Mouse (Mus musculus): Measurements from ENCODE around the gene Gcc2. TPM values are rescaled to one million over a fixed set of nuclear protein-coding genes. Genes with fewer than 3 reads are reported as not detected.
"Not testable (repeated sequence)": the region's sequence is repeated elsewhere in the genome, so short reads cannot be mapped to it uniquely, and the experiment has no call there.

Gcc2 gene
- polyA plus RNA-seq, 2 experiments from 2014 or later, result 62.5 to 73.9 TPM

DNA sequence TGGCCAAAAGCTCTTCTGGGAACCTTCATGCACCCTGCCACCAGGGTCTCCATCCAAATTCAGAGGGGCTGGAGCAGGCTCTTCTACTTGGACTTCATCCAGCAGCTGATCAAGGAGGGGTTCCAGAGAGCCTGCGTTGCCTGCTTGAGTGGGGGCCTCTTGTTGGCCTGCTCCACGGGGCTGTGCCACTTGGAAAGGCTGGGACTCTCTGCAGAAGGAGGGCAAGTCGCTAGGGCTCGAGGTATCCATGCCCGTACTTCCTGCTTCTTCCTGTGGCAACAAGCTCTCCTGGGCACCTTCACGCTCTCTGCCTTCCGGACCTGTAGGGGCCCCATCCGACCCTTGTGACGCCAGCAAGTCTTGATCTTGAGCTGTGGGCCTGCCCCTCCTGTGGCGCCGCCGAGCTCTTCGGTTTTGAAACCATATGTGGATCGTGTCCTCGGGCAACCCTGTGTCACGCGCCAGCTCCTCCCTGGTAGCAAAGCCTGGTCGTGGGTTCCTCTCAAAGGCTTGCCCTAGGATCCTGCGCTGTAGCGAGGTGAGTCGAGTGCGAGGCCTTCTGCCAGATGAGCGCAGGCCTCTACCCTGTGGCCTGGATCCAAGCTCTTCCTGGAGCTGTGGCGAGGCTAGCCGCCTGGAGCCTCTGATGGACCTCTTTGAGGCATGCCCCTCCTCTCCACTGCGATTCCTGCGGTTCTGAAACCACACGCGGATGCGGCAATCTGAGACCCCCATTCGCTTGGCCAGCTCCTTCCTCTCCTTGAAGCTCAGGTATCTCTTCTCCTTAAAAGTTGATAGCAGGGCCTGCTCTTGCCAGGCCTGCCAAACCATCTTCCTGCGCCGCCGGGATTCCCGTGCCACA is 23.3 kb upstream of the Gcc2 start:
- ATAC-seq, result peak; percentile 36

DNA sequence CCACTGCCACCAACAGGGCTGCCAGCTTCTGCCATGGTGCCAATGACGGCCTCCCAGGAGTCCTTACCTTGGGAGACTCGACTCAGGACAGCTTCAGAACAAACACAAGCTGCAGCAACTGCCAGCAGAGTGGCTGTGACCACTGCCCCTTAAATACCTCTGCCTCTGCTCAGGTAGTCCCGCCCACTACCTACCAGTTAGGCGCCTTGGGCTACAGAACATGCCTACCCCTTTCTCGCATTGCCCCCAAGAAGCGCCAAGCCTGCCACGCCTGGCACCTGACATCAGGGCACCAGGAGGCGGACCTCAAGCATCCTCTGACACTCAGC is 22.7 kb upstream of the Gcc2 start, which contains the start of gene Duxf3:
TSS of gene Duxf3 (minus strand) at position 35 of the 329 bp plus-strand sequence.
- ATAC-seq, result not testable (repeated sequence)

DNA sequence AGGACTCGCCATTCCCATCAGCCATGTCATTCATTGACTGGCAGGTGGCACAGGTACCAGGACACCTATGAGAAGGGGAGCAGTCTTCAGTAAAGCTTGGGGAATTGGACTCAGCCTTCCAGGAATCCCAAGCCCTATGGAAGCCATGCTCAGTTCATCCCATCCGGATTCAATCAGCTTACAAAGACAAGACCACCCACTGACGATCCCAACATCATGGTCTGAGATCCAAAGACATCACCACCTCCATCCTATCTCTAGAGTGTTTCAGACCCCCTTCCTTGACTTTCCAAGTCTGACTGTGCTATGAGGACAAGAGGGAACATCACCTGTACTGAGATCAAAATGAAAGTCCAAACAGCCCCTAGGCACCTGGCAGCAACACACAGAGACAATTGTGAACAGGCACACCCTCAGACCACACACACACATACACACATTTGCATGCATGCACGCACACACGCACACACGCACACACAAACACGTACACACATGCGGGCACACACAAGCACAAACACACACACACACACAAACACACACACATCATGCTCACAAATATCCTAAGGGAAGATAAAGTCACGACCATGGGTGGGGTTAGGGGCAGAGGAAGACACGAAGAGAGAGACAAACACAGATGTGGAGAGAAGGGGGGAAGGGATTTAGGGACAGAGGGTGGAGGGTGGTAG is 22.1 kb upstream of the Gcc2 start:
- peak; percentile 22 for ATAC-seq

DNA sequence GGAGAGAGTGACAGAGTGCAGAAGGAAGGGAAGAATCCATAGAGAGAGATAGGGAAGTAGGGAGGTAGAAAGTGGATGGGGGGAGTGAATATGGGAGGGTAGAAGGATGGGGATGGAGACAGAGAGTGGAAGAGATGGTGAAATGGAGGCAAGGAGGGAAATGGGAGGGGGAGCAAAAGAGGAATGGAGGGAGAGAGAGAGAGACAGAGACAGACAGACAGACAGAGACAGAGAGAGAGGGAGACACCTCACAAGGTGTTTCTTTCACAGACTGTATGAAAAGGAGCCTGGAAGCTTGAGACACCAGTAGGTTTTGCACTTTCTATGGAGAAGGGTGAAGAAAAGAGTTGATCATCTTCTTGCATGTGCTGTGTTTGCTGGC is 21.6 kb upstream of the Gcc2 start:
- ATAC-seq, result not testable (repeated sequence)

DNA sequence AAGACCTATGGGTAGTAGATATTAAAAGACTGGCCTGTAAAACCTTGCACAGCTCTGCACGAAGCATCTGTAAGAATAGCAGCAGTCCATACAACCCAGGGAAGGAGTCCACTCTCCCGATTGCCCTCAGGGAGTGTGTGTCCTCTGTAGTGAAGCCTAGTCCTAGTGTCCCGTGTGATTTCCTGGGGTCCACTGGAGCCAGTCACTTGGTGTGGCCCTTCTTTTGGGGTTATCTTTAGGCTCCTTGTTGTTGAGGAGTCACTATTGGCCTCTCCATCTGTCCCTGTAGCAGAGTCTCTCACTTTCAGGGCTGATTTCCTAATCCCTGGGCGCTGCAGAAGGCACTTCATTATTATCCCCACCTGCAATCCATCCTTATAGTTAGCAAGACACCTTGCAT is 20.3 kb upstream of the Gcc2 start:
- not testable (repeated sequence) for ATAC-seq

DNA sequence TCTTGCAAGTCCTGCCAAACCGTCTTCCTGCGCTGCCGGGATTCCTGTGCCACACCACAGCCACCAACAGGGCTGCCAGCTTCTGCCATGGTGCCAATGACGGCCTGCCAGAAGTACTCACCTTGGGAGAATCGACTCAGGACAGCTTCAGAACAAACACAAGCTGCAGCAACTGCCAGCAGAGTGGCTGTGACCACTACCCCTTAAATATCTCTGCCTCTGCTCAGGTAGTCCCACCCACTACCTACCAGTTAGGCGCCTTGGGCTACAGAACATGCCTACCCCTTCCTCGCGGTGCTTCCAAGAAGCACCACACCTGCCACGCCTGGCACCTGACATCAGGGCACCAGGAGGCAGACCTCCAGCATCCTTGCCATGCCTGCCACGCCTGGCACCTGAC is 18.7 kb upstream of the Gcc2 start, which contains the start of gene Gm4981:
TSS of gene Gm4981 (minus strand) at position 89 of the 400 bp plus-strand sequence.
- no peak for ATAC-seq

DNA sequence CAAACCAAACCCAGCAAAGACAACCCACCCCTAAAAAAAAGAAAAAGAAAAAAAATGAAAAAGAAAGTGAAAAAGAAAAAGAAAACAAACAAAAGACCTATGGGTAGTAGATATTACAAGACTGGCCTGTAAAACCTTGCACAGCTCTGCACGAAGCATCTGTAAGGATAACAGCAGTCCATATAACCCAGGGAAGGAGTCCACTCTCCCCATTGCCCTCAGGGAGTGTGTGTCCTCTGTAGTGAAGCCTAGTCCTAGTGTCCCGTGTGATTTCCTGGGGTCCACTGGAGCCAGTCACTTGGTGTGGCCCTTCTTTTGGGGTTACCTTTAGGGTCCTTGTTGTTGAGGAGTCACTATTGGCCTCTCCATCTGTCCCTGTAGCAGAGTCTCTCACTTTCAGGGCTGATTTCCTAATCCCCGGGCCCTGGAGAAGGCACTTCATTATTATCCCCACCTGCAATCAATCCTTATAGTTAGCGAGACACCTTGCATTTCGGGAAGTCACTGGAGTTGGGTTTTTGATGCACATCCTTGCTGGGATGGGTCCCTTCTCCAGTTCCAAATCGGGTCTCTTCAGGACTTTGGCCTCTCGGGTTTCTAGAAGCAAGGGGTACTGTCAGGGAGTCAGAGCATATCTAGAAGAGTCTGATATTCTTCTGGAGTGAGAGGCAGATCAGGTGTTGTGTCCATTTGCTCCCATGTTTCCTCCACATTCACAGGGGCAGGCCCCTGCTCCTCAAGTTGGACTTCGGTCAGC is 16.1 kb upstream of the Gcc2 start:
- not testable (repeated sequence) for ATAC-seq

DNA sequence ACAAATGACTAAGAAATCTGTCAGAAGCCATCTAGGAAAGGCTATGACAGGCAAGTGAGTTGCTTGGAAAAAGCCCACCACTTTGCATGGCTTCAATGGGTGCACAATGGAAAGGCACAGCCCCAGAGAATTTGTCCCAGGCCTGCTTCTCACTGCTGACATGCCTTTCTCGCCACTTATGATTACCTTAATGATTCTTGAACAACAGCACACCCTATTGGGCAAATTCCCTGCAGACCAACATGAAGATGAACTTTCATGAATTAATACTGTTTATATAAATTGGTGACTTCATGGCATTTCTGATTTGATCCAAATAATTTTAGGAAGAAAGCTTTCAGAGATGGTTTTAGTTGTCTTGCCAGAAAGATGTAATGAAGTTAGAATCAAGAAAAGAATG is 5.8 kb upstream of the Gcc2 start:
- no peak for ATAC-seq

DNA sequence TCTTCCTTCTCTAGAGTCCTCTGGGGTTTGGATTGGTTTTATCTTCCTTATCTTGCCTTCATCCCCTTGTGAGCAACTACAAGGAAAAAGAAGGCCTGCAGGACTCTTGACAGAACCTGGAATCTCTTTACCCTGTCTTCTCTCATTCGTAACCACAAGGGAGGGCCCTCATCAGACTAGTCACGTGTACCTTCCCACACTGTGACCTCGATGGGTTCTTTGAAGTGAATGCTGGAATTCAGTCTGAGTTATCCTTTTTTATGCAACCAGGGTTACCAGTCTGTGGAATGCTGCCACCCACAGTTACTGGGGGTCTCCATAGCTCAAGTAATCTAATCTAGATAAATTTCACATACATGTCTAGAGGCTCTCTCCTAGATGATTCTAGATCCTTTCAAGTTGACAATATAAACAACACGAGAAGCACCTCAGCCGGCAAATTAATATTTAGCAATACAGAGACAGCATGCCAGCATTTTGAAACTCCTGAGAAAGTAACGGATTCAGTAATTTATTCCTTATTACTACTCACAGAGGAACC is 592 bp upstream of the Gcc2 start:
- no peak for ATAC-seq

DNA sequence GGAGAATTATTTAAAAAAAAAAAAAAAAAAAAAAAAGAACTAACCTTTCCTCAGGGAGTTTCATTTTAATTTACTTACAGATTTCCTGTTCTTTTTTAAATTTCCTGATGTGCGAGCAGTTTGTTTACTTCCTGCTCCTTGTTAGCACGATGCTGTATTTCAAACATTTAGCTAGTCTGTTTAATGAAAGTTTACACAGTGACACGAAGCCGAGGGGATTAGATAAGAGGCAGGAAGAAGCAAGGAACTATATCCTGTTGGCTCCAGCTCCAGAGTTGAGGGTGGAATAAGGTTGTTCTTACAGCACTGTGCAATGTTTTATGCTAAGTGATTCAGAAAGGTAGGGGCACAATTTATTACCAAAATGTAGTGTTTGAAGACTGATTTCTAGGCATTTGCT is 657 bp downstream of the Gcc2 start:
- ATAC-seq, result no peak

DNA sequence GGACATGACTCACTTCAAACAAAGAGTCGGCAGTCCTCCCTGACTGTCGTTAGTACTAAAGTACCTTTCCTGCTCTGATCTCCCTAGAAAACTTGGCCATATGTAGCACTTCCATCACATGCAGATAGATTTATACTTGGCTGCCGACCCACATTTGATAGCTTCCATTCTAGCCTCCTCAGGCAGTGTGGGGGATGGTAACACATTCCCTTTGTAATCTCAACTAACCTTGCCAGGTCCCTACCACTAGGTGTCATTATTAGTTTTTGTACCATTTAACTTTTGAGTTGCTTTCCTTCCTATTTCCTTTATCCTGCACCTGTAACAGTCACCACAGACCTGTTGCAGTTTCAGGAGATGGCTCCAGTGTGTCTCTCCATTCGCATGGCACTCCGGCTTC is 3.2 kb downstream of the Gcc2 start:
- ATAC-seq, result no peak

DNA sequence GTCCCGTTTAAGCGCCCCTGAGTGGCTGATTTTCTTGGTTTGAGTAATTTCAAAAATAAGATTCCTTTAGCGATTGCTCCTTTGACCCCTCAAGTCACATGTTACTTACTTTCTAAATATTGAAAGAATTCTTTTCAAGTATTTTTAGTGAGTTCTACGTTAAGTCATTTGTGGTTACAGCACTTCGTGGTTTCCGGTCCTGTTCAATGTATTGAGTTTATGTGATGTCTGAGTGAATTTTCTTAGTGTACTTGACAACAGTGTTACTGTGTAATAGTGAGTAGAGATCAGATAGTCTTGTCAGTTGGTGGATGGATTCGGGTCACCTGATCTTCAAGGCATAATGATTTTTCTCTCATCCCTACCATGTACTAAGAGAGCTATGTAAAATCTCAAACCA is 26.9 kb downstream of the Gcc2 start:
- peak; percentile 65 for ATAC-seq

DNA sequence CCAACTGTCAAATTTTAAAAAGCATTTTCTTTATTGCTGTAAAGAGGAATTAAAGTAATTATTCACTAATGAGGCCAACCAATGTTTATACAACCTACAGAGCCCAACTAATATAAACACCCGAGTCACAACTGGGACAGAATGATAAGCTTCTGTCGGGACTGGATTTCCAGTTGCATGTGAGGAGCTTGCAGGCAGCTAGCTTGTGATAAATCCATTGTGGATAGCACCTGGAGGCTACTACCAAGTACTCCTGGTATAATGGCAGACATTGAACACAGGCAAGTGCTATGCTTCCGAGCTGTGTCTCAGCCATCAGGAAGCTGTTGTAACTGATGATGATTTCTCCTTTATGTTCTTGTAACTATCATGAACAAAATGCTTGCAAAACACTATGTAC is 35.4 kb downstream of the Gcc2 start:
- no peak for ATAC-seq

DNA sequence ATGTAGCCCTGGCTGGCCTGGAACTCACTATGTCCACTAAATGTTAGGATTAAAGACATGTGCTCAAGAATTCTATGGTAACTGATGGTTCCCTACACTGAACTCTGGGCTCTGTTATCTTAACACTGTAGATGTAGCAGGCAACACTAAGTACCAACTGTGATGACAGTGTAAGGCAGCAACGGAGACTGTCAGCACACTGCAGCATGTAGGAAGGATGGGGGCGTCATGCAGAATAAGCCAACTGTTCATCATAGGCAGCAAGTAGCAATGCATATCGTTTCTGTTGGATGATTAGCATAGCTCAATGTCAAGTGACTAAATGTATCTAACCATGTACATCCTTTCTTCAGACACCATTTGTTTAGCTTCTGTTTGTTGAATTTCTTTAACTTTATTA is 38.9 kb downstream of the Gcc2 start:
- ATAC-seq, result no peak

DNA sequence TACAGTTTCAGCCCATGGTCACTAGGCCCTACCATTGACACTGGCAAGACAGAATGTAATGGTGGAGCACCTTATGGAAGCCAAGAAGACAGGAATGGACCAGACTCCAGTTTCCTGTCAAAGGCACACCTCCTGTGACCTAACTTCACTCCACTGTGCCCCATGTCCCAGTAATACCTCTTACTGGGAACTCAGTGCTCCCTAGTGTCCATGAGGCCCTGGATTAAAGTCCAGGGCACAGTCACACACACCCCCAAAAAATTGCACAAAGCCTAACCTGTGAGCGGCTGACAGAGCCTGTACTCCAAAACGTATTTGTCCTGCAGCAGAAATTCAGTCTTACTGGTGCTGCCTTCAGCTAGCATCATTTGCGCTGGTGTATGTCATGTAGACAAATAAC is 40.3 kb downstream of the Gcc2 start:
- ATAC-seq, result no peak

DNA sequence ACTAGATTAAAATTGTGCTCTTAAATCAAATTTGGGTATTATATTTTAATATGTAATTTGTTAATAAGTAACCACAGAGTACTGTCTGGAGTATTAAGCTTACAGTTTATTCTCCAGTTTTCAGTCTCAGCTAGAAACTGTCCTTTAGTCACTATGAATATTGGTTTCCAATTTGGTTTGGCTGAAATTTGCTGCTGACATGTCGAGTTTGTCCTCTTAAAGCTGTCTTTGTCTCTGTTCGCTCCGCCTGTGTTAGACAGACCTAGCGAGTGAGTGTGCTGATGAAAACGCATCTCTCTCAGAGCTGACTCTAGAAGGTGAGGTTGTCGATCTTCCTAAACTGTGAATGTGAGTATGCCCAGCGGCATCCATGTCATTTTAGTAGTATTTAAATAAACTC is 49.7 kb downstream of the Gcc2 start:
- no peak for ATAC-seq

DNA sequence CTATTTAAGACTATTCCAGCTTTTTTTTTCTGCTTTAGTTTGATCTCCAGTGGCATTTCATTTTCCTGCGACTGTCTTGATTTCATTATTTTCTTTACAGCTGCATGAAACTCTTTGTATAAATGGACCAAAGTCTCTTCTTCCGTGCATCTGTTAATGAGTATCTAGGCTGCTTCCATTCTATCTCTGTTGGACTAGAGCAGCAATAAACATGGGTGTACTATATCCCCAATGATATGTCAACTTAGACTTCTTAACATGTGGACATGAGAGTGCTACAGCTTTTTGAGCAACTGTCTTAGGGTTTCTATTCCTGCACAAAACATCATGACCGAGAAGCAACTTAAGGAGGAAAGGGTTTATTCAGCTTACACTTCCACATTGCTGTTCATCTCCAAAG is 51.6 kb downstream of the Gcc2 start:
- ATAC-seq, result no peak

DNA sequence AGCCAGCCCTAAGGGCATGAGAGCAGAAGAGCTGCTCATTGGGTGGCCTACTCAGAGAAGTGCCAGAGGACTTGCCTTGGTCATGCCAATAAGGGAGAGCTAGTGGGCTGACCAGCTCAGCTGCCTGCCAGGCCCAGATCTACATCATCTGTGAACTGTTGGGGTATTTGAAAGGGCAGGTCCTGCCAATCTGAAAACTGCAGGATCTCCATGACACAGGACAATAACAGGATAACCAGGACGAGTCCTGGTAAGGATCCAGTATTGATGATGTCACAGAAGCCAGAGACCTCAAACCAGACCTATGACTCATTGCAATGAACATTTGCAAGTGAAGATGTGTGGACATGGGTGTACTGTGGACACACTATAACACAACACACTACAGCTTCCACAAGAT is 55.5 kb downstream of the Gcc2 start:
- ATAC-seq, result no peak

DNA sequence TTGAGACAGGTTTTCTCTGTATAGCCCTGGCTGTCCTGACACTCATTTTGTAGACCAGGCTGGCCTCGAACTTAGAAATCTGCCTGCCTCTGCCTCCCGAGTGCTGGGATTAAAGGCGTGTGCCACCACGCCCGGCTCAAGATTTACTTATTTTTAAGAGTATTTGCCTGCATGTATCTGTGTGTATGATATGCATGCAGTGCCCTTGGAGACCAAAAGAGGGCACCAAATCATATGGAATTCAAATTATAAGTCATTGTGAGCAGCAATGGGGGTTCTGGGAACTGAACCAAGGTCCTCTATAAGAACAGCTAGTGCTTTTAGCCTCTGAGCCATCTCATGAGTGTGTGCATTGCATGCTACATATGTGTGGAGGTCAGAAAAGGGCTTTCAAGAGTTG is 57.6 kb downstream of the Gcc2 start:
- no peak for ATAC-seq

DNA sequence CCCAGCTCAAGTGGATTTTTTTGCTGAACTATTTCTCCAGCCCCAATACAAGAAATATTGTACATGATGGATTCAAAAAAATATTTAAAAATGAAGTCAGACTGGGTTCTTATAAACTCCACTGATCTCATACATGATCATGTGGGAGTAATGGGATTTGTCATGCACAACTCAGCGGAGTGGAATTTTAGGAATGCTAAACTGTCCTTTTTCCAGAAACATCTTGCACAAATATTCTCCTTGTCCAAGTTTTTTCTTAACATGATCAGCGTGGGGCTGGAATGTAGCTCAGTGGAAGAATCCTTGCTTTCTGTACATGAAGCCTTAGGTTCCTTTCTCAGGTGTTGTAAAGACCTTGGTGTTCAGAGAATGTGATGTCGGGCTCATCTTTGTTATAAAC is 65.6 kb downstream of the Gcc2 start:
- ATAC-seq, result no peak

DNA sequence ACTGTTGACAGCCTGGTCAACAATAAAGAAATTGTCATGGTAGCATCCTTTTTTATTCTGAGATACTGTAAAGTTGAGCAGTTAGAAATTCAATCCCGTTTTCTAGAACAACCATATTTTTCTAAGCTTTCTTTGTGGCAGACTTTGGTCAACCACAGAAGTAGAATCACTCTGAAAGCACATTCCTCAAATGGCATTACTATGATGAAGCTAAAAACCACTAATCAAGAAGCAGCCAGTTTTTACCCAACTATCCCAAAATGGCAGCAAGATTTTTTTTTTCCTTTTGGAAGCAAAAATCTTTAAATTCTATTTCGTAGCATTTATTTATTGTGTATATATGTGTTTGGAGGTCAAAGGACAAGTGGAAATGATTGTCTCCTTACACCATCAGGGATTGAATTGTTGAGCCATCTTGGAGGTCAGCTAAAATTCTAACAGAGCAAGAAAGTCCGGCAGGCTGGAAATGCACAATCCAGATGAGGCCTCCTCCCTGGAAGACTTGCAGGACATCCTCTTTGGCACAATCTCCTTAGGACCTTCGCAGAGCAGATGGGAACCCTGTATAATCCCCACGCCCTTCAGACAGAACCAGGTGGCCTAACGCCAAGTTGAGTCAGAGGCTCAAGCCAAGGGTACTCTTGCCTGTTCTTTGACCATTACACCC is 67.2 kb downstream of the Gcc2 start:
- ATAC-seq, result no peak

Data from activated CD4-positive, CD25-positive, alpha-beta regulatory T cell, adult 4 months (primary cell).